Mouse (Mus musculus) lung, embryonic 16.5 days (tissue): ENCODE measurements around the gene Ms4a4d. TPM values are rescaled to one million over a fixed set of nuclear protein-coding genes. Genes with fewer than 3 reads are reported as not detected.
"Not testable (repeated sequence)": the region's sequence is repeated elsewhere in the genome, so short reads cannot be mapped to it uniquely, and the experiment has no call there.

Source experiments
- ATAC-seq: fragments of 200-750 bp; cut with Nextera tagmentation; 2 replicates; pipeline ENCODE4 v1.8.0; 2017; ENCODE audit warnings: low read depth, mild to moderate bottlenecking, moderate library complexity
- H3K27ac ChIP-seq: fragments of 300-500 bp; sonication (generic); 2 replicates; pipeline ENCODE4 v1.5.1; 2014; ENCODE audit warnings: mild to moderate bottlenecking, control low read depth, low read length
- H3K27me3 ChIP-seq: fragments of 300-500 bp; sonication (generic); 2 replicates; pipeline ENCODE4 v1.6.1; 2014; ENCODE audit warnings: low read depth, low read length, mixed read lengths; ENCODE audit not compliant: control insufficient read depth, insufficient read depth
- H3K36me3 ChIP-seq: fragments of 300-500 bp; sonication (generic); 2 replicates; pipeline ENCODE4 v1.6.1; 2014; ENCODE audit warnings: low read length; ENCODE audit not compliant: control insufficient read depth, insufficient read depth
- H3K4me1 ChIP-seq: fragments of 300-500 bp; sonication (generic); replicated peaks from 2 replicates; pipeline ENCODE4 v1.6.1; 2014; ENCODE audit warnings: low read length, mixed read lengths; ENCODE audit not compliant: control insufficient read depth, insufficient read depth
- H3K4me2 ChIP-seq: fragments of 300-500 bp; sonication (generic); 2 replicates; pipeline ENCODE4 v1.6.1; 2014; ENCODE audit warnings: low read depth, low read length, control low read depth
- H3K4me3 ChIP-seq: fragments of 300-500 bp; sonication (generic); 2 replicates; pipeline ENCODE4 v1.5.1; 2014; ENCODE audit warnings: mild to moderate bottlenecking, low read length, control low read depth
- H3K9ac ChIP-seq: fragments of 300-500 bp; sonication (generic); 2 replicates; pipeline ENCODE4 v1.6.1; 2014; ENCODE audit warnings: low read length, control low read depth
- H3K9me3 ChIP-seq: fragments of 300-500 bp; sonication (generic); 2 replicates; pipeline ENCODE4 v1.6.1; 2016; ENCODE audit warnings: low read length; ENCODE audit not compliant: control insufficient read depth
- WGBS: fragments of 180-500 bp; shearing (Covaris S2); extraction: QIAGEN DNeasy Blood & Tissue Kit; methylation state at CpG from one replicate; pipeline ENCODE4 v1.1.7; 2014; 5-methylcytosine and 5-hydroxymethylcytosine counted together
- polyA plus RNA-seq: library from polyadenylated mRNA; unstranded; fragments of >200 nt; fragmentation: Nextera tagmentation; extraction: Ambion mirVana; gene quantifications from 2 replicates; pipeline ENCODE4 v1.2.1, GENCODE M21; 2015

Gene Ms4a4d
- 2.1 and 2.7 TPM in 2 replicates for polyA plus RNA-seq

GRCm38 (mm10) chr19:11536593-11536992 lies at the start of gene Ms4a4d:
Gene Ms4a4d, plus strand, starts transcription at chr19:11536801.
- H3K4me2 ChIP-seq, result no peak within 1 kb of the TSS
- peak; percentile 72; the same call in 1 of the 2 replicates for ATAC-seq
- no peaks in the 10 kb centered on the region for H3K4me1 ChIP-seq
- H3K4me3 ChIP-seq, result no peak within 1 kb of the TSS
- no peaks in the 10 kb centered on the region for H3K36me3 ChIP-seq
- 3% methylated on average over 7 of the region's 7 CpGs for WGBS
- H3K9ac ChIP-seq, result no peak within 1 kb of the TSS
- no peaks in the 10 kb centered on the region for H3K27me3 ChIP-seq
- H3K27ac ChIP-seq, result no peak within 1 kb of the TSS
- no peaks in the 10 kb centered on the region for H3K9me3 ChIP-seq

GRCm38 (mm10) chr19:11491406-11492189 lies 45.0 kb upstream of the Ms4a4d start:
- WGBS, result 57% methylated on average over 4 of the region's 4 CpGs

GRCm38 (mm10) chr19:11492671-11493070 lies 43.9 kb upstream of the Ms4a4d start:
- whole genome bisulfite sequencing, result 76% methylated on average over 1 of the region's 1 CpGs
- Histone ChIP-seq H3K27me3 (no peaks in the 10 kb centered on the region), H3K4me1 (no peaks in the 10 kb centered on the region), H3K27ac (no peak overlapping the region), H3K9me3 (no peaks in the 10 kb centered on the region), H3K4me3 (no peak overlapping the region), H3K9ac (no peak overlapping the region), H3K36me3 (no peaks in the 10 kb centered on the region), H3K4me2 (no peak overlapping the region)
- ATAC-seq, result no peak

More at GRCm38 (mm10) chr19:11491406-11492189, 45.0 kb upstream of the Ms4a4d start:
- Histone ChIP-seq H3K4me3 (no peak overlapping the region), H3K36me3 (no peaks in the 10 kb centered on the region), H3K4me1 (no peaks in the 10 kb centered on the region), H3K27me3 (no peaks in the 10 kb centered on the region), H3K9ac (no peak overlapping the region), H3K27ac (no peak overlapping the region), H3K9me3 (no peaks in the 10 kb centered on the region), H3K4me2 (no peak overlapping the region)
- no peak for ATAC-seq

- no peak overlapping the region for H3K4me3 ChIP-seq
- H3K4me1 ChIP-seq, result no peaks in the 10 kb centered on the region
- H3K4me2 ChIP-seq, result no peak overlapping the region
- no peak for ATAC-seq
- H3K9ac ChIP-seq, result no peak overlapping the region
- no peak overlapping the region for H3K27ac ChIP-seq
- no peaks in the 10 kb centered on the region for H3K36me3 ChIP-seq
- no peaks in the 10 kb centered on the region for H3K27me3 ChIP-seq
- H3K9me3 ChIP-seq, result no peaks in the 10 kb centered on the region
- WGBS, result 56% methylated on average over 3 of the region's 3 CpGs
Measured at GRCm38 (mm10) chr19:11494519-11494918, 42.1 kb upstream of the Ms4a4d start.

- Histone ChIP-seq H3K9ac (no peak overlapping the region), H3K4me1 (no peaks in the 10 kb centered on the region)
- WGBS, result 77% methylated on average over 6 of the region's 6 CpGs
Measured at GRCm38 (mm10) chr19:11496361-11496760, 40.2 kb upstream of the Ms4a4d start.

GRCm38 (mm10) chr19:11497300-11497699 lies 39.3 kb upstream of the Ms4a4d start:
- H3K4me2 ChIP-seq, H3K4me3 ChIP-seq, H3K9ac ChIP-seq, H3K9me3 ChIP-seq, H3K4me1 ChIP-seq, H3K27ac ChIP-seq, H3K36me3 ChIP-seq, H3K27me3 ChIP-seq, ATAC-seq: not testable (repeated sequence)
- 66% methylated on average over 1 of the region's 1 CpGs for WGBS

More at GRCm38 (mm10) chr19:11496361-11496760, 40.2 kb upstream of the Ms4a4d start:
- Histone ChIP-seq H3K4me2 (no peak overlapping the region), H3K4me3 (no peak overlapping the region), H3K27me3 (no peaks in the 10 kb centered on the region), H3K36me3 (no peaks in the 10 kb centered on the region), H3K9me3 (no peaks in the 10 kb centered on the region), H3K27ac (no peak overlapping the region)
- no peak for ATAC-seq

GRCm38 (mm10) chr19:11500796-11501195 lies 35.8 kb upstream of the Ms4a4d start:
- H3K4me3 ChIP-seq, result no peak overlapping the region
- no peaks in the 10 kb centered on the region for H3K4me1 ChIP-seq
- 81% methylated on average over 1 of the region's 1 CpGs for WGBS

GRCm38 (mm10) chr19:11501326-11501725 lies 35.3 kb upstream of the Ms4a4d start:
- H3K4me3 ChIP-seq, result no peak overlapping the region
- no peaks in the 10 kb centered on the region for H3K4me1 ChIP-seq
- no peaks in the 10 kb centered on the region for H3K36me3 ChIP-seq
- 79% methylated on average over 4 of the region's 4 CpGs for WGBS
- no peaks in the 10 kb centered on the region for H3K9me3 ChIP-seq
- H3K27ac ChIP-seq, result no peak overlapping the region
- no peaks in the 10 kb centered on the region for H3K27me3 ChIP-seq
- H3K4me2 ChIP-seq, result no peak overlapping the region
- H3K9ac ChIP-seq, result no peak overlapping the region
- no peak for ATAC-seq

More at GRCm38 (mm10) chr19:11500796-11501195, 35.8 kb upstream of the Ms4a4d start:
- H3K27ac ChIP-seq, result no peak overlapping the region
- no peaks in the 10 kb centered on the region for H3K36me3 ChIP-seq
- no peak overlapping the region for H3K4me2 ChIP-seq
- H3K9me3 ChIP-seq, result no peaks in the 10 kb centered on the region
- ATAC-seq, result no peak
- H3K27me3 ChIP-seq, result no peaks in the 10 kb centered on the region
- no peak overlapping the region for H3K9ac ChIP-seq

GRCm38 (mm10) chr19:11504857-11505256 lies 31.7 kb upstream of the Ms4a4d start:
- Histone ChIP-seq H3K4me2 (no peak overlapping the region), H3K4me1 (no peaks in the 10 kb centered on the region), H3K9ac (no peak overlapping the region), H3K27me3 (no peaks in the 10 kb centered on the region), H3K4me3 (no peak overlapping the region), H3K36me3 (no peaks in the 10 kb centered on the region), H3K27ac (no peak overlapping the region), H3K9me3 (no peaks in the 10 kb centered on the region)
- no peak for ATAC-seq
- WGBS, result 56% methylated on average over 1 of the region's 1 CpGs
